Mouse (Mus musculus): ENCODE measurements around the gene Cracr2a.

DNA sequence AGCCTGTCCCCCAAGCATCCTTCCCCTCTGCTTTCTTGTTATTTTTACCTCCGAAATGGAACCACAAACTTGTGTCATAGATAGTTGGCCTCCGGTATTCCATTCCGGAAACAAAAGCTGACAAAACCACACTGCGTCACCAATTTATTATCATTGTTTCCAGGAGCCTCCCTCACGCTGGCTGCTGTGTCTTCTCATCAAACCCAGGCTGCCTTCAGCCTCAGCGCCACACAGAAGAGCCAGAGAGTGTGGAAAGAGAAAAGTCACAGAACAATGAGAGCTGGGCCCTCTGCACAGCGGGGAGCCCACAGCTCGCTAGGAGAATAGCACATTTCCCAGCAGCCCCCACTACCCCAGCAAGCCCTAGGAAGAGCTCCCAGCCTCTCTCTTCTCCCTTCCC, 162.0 kb downstream of the Cracr2a start:
- no peak for TF ChIP-seq GATA1 (IDR thresholded peaks at IDR 0.05; ENCODE audit: low read length)
- TF ChIP-seq TAL1 (IDR thresholded peaks at IDR 0.05; ENCODE audit: low read length) = no peak

All from erythroblast, embryonic 14.5 days (primary cell).